Comparison of ENCODE assay signal across 11 mouse cellular contexts in the genomic region with DNA sequence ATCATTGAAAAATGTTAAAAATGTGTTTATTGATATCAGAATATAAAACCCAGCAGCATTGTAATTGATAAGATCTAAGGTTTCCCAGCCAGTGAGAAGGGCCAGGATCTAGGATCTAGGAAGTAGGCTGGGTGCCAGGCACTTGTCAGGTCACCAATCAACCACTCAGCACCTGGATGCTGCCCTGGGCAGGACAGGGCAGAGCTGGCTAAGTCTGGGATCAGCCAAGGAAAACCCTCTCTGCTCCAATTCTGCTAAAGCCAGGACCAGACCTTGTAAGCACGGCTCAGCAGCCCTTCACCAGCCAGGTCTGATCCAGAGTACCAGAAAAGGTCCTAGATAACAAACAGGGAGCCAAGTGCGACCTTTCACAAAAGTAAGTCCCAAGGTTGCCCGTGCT. TPM values are rescaled to one million over a fixed set of nuclear protein-coding genes. Genes with fewer than 3 reads are reported as not detected.
DNase-seq lines count a peak whose midpoint lies in the region; ATAC-seq lines count a peak whose summit lies in the region.
"Had no signal": no experiment of that assay in that cellular context is flagged by ENCODE, and none has a peak within 500 bp of the region (broad histone marks: within the 10 kb centered on the region; RNA-seq: fewer than 3 reads in every experiment).

No protein-coding gene starts in this region.

- 64% methylated on average over 3 of the region's 3 CpGs for WGBS in heart, embryonic 12.5 days

- no peaks in the 10 kb centered on the region for H3K9me3 ChIP-seq in heart, embryonic 12.5 days (replicated peaks)
- H3K9me3 ChIP-seq: neural tube, embryonic 12.5 days had no signal

- no peak overlapping the region for H3K4me2 ChIP-seq in heart, embryonic 12.5 days
- H3K4me2 ChIP-seq: liver, embryonic 11.5 days; neural tube, embryonic 12.5 days had no signal

- no peaks in the 10 kb centered on the region; the same call in 1 of the 2 replicates for H3K27me3 ChIP-seq in heart, embryonic 12.5 days (replicated peaks)
- H3K27me3 ChIP-seq: neural tube, embryonic 12.5 days had no signal

- no peak overlapping the region for H3K27ac ChIP-seq in heart, embryonic 12.5 days (ENCODE audit: poor library complexity, severe bottlenecking)
- H3K27ac ChIP-seq: neural tube, embryonic 12.5 days had no signal

- ATAC-seq in heart, embryonic 12.5 days (ENCODE audit: insufficient number of reproducible peaks, low FRiP score): no peak

- peaks cover 22% of the 10 kb centered on the region for H3K4me1 ChIP-seq in heart, embryonic 12.5 days (replicated peaks)

- peak; percentile 59 to 65 for DNase-seq in cerebellum, postnatal 14 days
- no peak for DNase-seq in cerebellum, adult 8-10 months
- DNase-seq in heart, postnatal 4 days: peak; percentile 23
- peak; percentile 64 for DNase-seq in fat pad, adult 2 months (ENCODE audit: extremely low read depth, low read depth, low spot score)
- peak; percentile 71 to 86 for DNase-seq in kidney, postnatal 25 days
- DNase-seq in layer of hippocampus, adult 9-10 months (ENCODE audit: low spot score): no peak
- DNase-seq in right cerebral cortex, postnatal 10 days (ENCODE audit: low spot score in 2 of 2): no peak

- no peak overlapping the region for H3K4me3 ChIP-seq in heart, embryonic 12.5 days
- H3K4me3 ChIP-seq: erythroblast, embryonic 14.5 days; neural tube, embryonic 12.5 days had no signal

- H3K36me3 ChIP-seq in heart, embryonic 12.5 days: no peaks in the 10 kb centered on the region
- H3K36me3 ChIP-seq: neural tube, embryonic 12.5 days had no signal

- no peak overlapping the region for H3K9ac ChIP-seq in heart, embryonic 12.5 days
- H3K9ac ChIP-seq: neural tube, embryonic 12.5 days had no signal

RNA-seq across cellular contexts. Expression of gene Dock3, which starts 23.2 kb away (rescaled TPM):
- total RNA-seq in heart, postnatal 4 days (2021): 1 to 10 TPM; 1.3 to 1.5 TPM
- polyA plus RNA-seq in heart, embryonic 12.5 days (2016; fragmentation: Nextera tagmentation; extraction: Ambion mirVana): 0.91 and 1.3 TPM in 2 replicates
- polyA plus RNA-seq: erythroblast, embryonic 14.5 days had no signal

RNA-seq across cellular contexts. Expression of gene Mapkapk3, which starts 34.8 kb away (rescaled TPM):
- 10 to 100 TPM; 18.3 to 18.9 TPM for total RNA-seq in heart, postnatal 4 days (2021)
- 7.1 and 7.3 TPM in 2 replicates for polyA plus RNA-seq in heart, embryonic 12.5 days (2016; fragmentation: Nextera tagmentation; extraction: Ambion mirVana)

RNA-seq across cellular contexts. Expression of gene Cish, which starts 40.9 kb away (rescaled TPM):
- total RNA-seq in heart, postnatal 4 days (2021): 100 to 1,000 TPM; 146 to 176 TPM
- 15.6 and 16.4 TPM in 2 replicates for polyA plus RNA-seq in heart, embryonic 12.5 days (2016; fragmentation: Nextera tagmentation; extraction: Ambion mirVana)

Comparison
In these comparisons a context has a peak if more than half of its experiments do, and no peak if none do; other contexts are left out.
1. DNase-seq: peak in cerebellum, postnatal 14 days (2 of 2), heart, postnatal 4 days (single experiment), fat pad, adult 2 months (single experiment) and kidney, postnatal 25 days (2 of 2); none in cerebellum, adult 8-10 months (single experiment), layer of hippocampus, adult 9-10 months (single experiment) and right cerebral cortex, postnatal 10 days (0 of 2).